Mouse (Mus musculus): Measurements from ENCODE around the gene Sox14. TPM values are rescaled to one million over a fixed set of nuclear protein-coding genes. Genes with fewer than 3 reads are reported as not detected.

Gene Sox14
- total RNA-seq (2012; rRNA removed) (not detected in 2 replicates), total RNA-seq (2014; rRNA removed) (not detected in 2 replicates), polyA plus RNA-seq (2012; ENCODE audit: insufficient read length, low read depth) (not detected in 2 replicates)

DNA sequence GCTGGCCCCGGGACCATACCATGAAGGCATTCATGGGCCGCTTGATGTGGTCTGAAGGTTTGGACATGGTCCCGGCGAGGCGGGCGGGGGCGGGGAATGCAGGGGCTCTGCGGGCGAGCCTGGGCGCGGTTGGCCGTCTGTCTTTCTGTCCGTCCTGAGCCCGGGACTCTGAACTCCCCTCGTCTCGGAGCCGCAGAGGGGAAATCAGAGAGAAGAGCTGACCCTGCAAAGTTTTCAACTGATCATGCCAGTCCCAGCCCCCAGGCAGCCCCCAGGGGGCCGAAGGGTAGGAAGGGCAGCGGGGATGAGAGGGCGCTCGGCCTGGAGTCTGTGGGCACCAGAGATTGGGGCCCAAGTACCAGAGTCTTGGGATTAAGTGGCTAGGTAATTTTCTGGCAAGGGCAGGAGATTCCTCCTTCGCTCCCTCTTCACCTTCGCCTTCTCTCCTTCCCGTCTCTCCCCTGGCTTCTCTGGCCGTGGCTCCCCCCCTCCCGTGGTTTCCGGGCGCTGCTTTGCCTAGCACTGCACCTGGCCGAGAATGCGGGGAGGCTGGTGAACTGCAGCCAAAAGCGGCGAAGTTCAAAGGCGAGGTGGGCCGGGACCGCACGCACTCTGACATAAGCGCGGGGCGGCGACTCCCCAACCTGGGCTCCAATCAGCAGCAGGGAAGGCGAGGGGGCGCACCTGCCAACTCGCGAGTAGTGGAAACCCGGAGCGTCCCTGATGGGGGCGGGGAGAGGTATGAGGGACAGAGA is at the start of gene Sox14:
Gene Sox14, minus strand, starts transcription at position 553 of the 755 bp plus-strand sequence.
- no peak for DNase-seq (ENCODE audit: extremely low read depth)
- Histone ChIP-seq H3K4me1 (ENCODE audit: control insufficient read depth in 1 of 2, insufficient read depth in 2 of 2) (no peaks in the 10 kb centered on the region), H3K27ac (ENCODE audit: insufficient read depth, low read depth) (no peak within 1 kb of the TSS), H3K9me3 (replicated peaks; ENCODE audit: low read length) (peaks cover 79% of the 10 kb centered on the region), H3K27me3 (replicated peaks) (no peaks in the 10 kb centered on the region), H3K4me2 (ENCODE audit: insufficient read depth, low read depth, poor library complexity, severe bottlenecking) (no peak within 1 kb of the TSS), H3K36me3 (replicated peaks in 1 of 2; ENCODE audit: control insufficient read depth in 1 of 2, insufficient read depth in 1 of 2, low read length in 1 of 2) (no peaks in the 10 kb centered on the region), H3K4me3 (replicated peaks in 1 of 3; ENCODE audit: low read depth in 2 of 3, low read length in 2 of 3, poor library complexity in 1 of 3) (no peak within 1 kb of the TSS), H3K79me2 (replicated peaks; ENCODE audit: control insufficient read depth, extremely low read depth, insufficient read depth, poor library complexity, severe bottlenecking) (no peaks in the 10 kb centered on the region), H3K9ac (ENCODE audit: insufficient read depth, low read depth) (no peak within 1 kb of the TSS)
- TF ChIP-seq CHD2 (IDR thresholded peaks at IDR 0.05; ENCODE audit: low read length): no peak
- TF ChIP-seq CHD1 (IDR thresholded peaks at IDR 0.05; ENCODE audit: low read depth, low read length): no peak
- in situ Hi-C loops (cut with MboI; ENCODE audit: low pct_ligation_motif_present, low pct_unique_long_range_greater_than_20kb, low sequenced_read_pairs) (no loop called here), dilution Hi-C loops (cut with MboI; ENCODE audit: extremely low pct_ligation_motif_present, extremely low pct_unique_long_range_greater_than_20kb, low sequenced_read_pairs) (no loop called here)

DNA sequence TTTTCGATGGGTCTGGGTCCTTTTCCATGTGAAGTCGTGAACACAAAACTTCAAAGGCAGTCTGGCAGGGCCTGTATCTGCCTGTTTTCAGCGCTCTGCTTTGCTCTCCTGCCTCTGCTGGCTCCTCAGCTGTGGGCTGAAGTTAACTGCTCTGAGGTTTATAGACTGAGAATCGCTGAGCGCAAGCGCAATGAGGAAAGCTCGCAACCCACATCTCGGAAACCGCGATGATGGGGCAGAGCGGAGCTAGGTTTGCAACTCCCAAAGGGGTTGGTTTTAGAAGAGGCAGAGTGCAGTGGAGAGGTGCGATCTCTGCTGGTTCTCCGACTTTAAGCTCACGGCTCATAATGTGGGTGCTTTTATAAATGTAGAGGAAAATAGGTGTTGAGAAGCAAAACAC is 3.3 kb upstream of the Sox14 start:
- no peak overlapping the region for H3K4me2 ChIP-seq (ENCODE audit: insufficient read depth, low read depth, poor library complexity, severe bottlenecking)
- no peaks in the 10 kb centered on the region for H3K36me3 ChIP-seq (replicated peaks in 1 of 2; ENCODE audit: control insufficient read depth in 1 of 2, insufficient read depth in 1 of 2, low read length in 1 of 2)
- H3K79me2 ChIP-seq (replicated peaks; ENCODE audit: control insufficient read depth, extremely low read depth, insufficient read depth, poor library complexity, severe bottlenecking): no peaks in the 10 kb centered on the region
- no peak overlapping the region for H3K4me3 ChIP-seq (replicated peaks in 1 of 3; ENCODE audit: low read depth in 2 of 3, low read length in 2 of 3, poor library complexity in 1 of 3)
- dilution Hi-C loops (cut with MboI; ENCODE audit: extremely low pct_ligation_motif_present, extremely low pct_unique_long_range_greater_than_20kb, low sequenced_read_pairs): no loop called here
- DNase-seq (ENCODE audit: extremely low read depth): no peak
- no peaks in the 10 kb centered on the region for H3K4me1 ChIP-seq (ENCODE audit: control insufficient read depth in 1 of 2, insufficient read depth in 2 of 2)
- in situ Hi-C loops (cut with MboI; ENCODE audit: low pct_ligation_motif_present, low pct_unique_long_range_greater_than_20kb, low sequenced_read_pairs): no loop called here
- no peak for TF ChIP-seq SMC3 (IDR thresholded peaks at IDR 0.05; ENCODE audit: low read depth, low read length)
- no peak for TF ChIP-seq KAT2A (IDR thresholded peaks at IDR 0.05; ENCODE audit: insufficient replicate concordance, low read length)
- no peak for TF ChIP-seq GABPA (IDR thresholded peaks at IDR 0.05; ENCODE audit: insufficient replicate concordance, low read depth, low read length)
- no peak for TF ChIP-seq ELF1 (IDR thresholded peaks at IDR 0.05; ENCODE audit: low read depth, low read length)
- no peak for TF ChIP-seq NELFE (IDR thresholded peaks at IDR 0.05; ENCODE audit: low read depth, low read length)
- no peak for TF ChIP-seq USF2 (conservative IDR thresholded peaks at IDR 0.05; ENCODE audit: low read depth, low read length)
- no peak for TF ChIP-seq BHLHE40 (IDR thresholded peaks at IDR 0.05; ENCODE audit: low read depth, low read length)
- no peak for TF ChIP-seq ZC3H11A (IDR thresholded peaks at IDR 0.05; ENCODE audit: low read depth, low read length)
- no peak for TF ChIP-seq MEF2A (IDR thresholded peaks at IDR 0.05; ENCODE audit: borderline replicate concordance, low read depth, low read length)
- TF ChIP-seq MAFK (IDR thresholded peaks at IDR 0.05; ENCODE audit: insufficient replicate concordance, low read length): no peak
- TF ChIP-seq PAX5 (IDR thresholded peaks at IDR 0.05; ENCODE audit: low read length): no peak
- no peak for TF ChIP-seq JUN (IDR thresholded peaks at IDR 0.05; ENCODE audit: insufficient read depth, low read depth, low read length)
- no peak for TF ChIP-seq NRF1 (IDR thresholded peaks at IDR 0.05; ENCODE audit: low read depth, low read length)
- TF ChIP-seq CHD1 (IDR thresholded peaks at IDR 0.05; ENCODE audit: low read depth, low read length): no peak
- TF ChIP-seq TBP (conservative IDR thresholded peaks at IDR 0.05; ENCODE audit: low read depth, low read length): no peak
- TF ChIP-seq POLR2AphosphoS2 (IDR thresholded peaks at IDR 0.05; ENCODE audit: low read depth, low read length): no peak
- no peak overlapping the region for H3K9ac ChIP-seq (ENCODE audit: insufficient read depth, low read depth)
- no peaks in the 10 kb centered on the region for H3K27me3 ChIP-seq (replicated peaks)
- no peak overlapping the region for H3K27ac ChIP-seq (ENCODE audit: insufficient read depth, low read depth)
- peaks cover 82% of the 10 kb centered on the region for H3K9me3 ChIP-seq (replicated peaks; ENCODE audit: low read length)

Measured in CH12.LX (cell line).